Mouse (Mus musculus) MEL (cell line): ENCODE measurements around the gene Trim8.

Source experiments
- CHD1 ChIP-seq: IDR thresholded peaks from 2 replicates; pipeline ENCODE4 v1.6.1; 2012; ENCODE audit warnings: low read depth, mild to moderate bottlenecking, inconsistent platforms, low read length, improper control_type of control experiment
- CTCF ChIP-seq, 3 experiments: IDR thresholded peaks in 2 of 3; conservative IDR thresholded peaks in 1 of 3; 2 replicates each; pipeline ENCODE4 v1.5.1; 2011 to 2012; ENCODE audit warnings: low read length in 3 of 3, low read depth in 2 of 3, mild to moderate bottlenecking in 2 of 3, improper control_type of control experiment in 1 of 3, inconsistent platforms in 1 of 3, mixed read lengths in 1 of 3, moderate library complexity in 1 of 3; ENCODE audit not compliant: control insufficient read depth in 1 of 3, insufficient read depth in 1 of 3, poor library complexity in 1 of 3, severe bottlenecking in 1 of 3
- MAX ChIP-seq: IDR thresholded peaks from 2 replicates; pipeline ENCODE4 v1.6.1; 2011; ENCODE audit warnings: low read length, improper control_type of control experiment
- MXI1 ChIP-seq: IDR thresholded peaks from 2 replicates; pipeline ENCODE4 v1.6.1; 2011; ENCODE audit warnings: mild to moderate bottlenecking, low read depth, low read length, improper control_type of control experiment
- NELFE ChIP-seq: IDR thresholded peaks from 2 replicates; pipeline ENCODE4 v1.6.1; 2011; ENCODE audit warnings: low read depth, low read length, improper control_type of control experiment
- POLR2A ChIP-seq, 2 experiments: IDR thresholded peaks; 2 replicates each; pipeline ENCODE4 v1.6.1; 2011 to 2012; ENCODE audit warnings: low read length in 2 of 2, mild to moderate bottlenecking in 2 of 2, control low read depth in 1 of 2, improper control_type of control experiment in 1 of 2, low read depth in 1 of 2, moderate library complexity in 1 of 2; ENCODE audit not compliant: control insufficient read depth in 1 of 2, insufficient read depth in 1 of 2, poor library complexity in 1 of 2
- RCOR1 ChIP-seq: IDR thresholded peaks from 2 replicates; pipeline ENCODE4 v1.6.1; 2012; ENCODE audit warnings: low read depth, mild to moderate bottlenecking, inconsistent platforms, low read length, improper control_type of control experiment
- TCF12 ChIP-seq: IDR thresholded peaks from 2 replicates; pipeline ENCODE4 v1.6.1; 2014; ENCODE audit warnings: low read depth, mild to moderate bottlenecking, inconsistent platforms, low read length, improper control_type of control experiment, moderate library complexity
- UBTF ChIP-seq: IDR thresholded peaks from 2 replicates; pipeline ENCODE4 v1.6.1; 2012; ENCODE audit warnings: low read depth, mild to moderate bottlenecking, inconsistent platforms, low read length, improper control_type of control experiment, moderate library complexity, borderline replicate concordance; ENCODE audit not compliant: insufficient read depth

- TF ChIP-seq TCF12 (no peak), RCOR1 (no peak), POLR2A (IDR thresholded peaks at IDR 0.05; ENCODE audit: control insufficient read depth in 1 of 2, insufficient read depth in 1 of 2, low read depth in 1 of 2, low read length in 2 of 2, poor library complexity in 1 of 2) (no peak), CTCF (IDR thresholded peaks at IDR 0.05 in 2 of 3, conservative IDR thresholded peaks at IDR 0.05 in 1 of 3; ENCODE audit: control insufficient read depth in 1 of 3, insufficient read depth in 1 of 3, low read depth in 2 of 3, low read length in 3 of 3, poor library complexity in 1 of 3, severe bottlenecking in 1 of 3) (peak in 2 of 3 experiments; percentile 27 to 46; a peak in 4 of 6 replicates), CHD1 (no peak), MXI1 (no peak), UBTF (no peak), NELFE (no peak), MAX (no peak)
Observed at GRCm38 (mm10) chr19:46482896-46483516, 18.5 kb upstream of the Trim8 start.
